Mouse (Mus musculus): ENCODE results near the gene Defb5.
"Not testable (repeated sequence)": the region's sequence is repeated elsewhere in the genome, so short reads cannot be mapped to it uniquely, and the experiment has no call there.

Gene Defb5

GRCm38 (mm10) chr8:19247280-19247679 is at the start of gene Defb5:
Defb5 (plus strand) TSS chr8:19247580.
- no peak for DNase-seq

- DNase-seq = peak; percentile 56
Observed at GRCm38 (mm10) chr8:19225161-19225560, 22.2 kb upstream of the Defb5 start, which contains the start of gene Defb6. Defb6 (plus strand) TSS chr8:19225478.

GRCm38 (mm10) chr8:19238101-19238500 is 9.3 kb upstream of the Defb5 start:
- DNase-seq = no peak

- DNase-seq = no peak
Observed at GRCm38 (mm10) chr8:19239616-19240015, 7.8 kb upstream of the Defb5 start, which contains the start of gene Defb46. Defb46 (plus strand) TSS chr8:19239916.

- DNase-seq = no peak
Observed at GRCm38 (mm10) chr8:19258136-19258535, 10.8 kb downstream of the Defb5 start.

- DNase-seq = no peak
Observed at GRCm38 (mm10) chr8:19259667-19260066, 12.3 kb downstream of the Defb5 start.

GRCm38 (mm10) chr8:19293060-19293459 is 45.7 kb downstream of the Defb5 start, which contains the start of gene Defb3:
Defb3 (plus strand) TSS chr8:19293360.
- not testable (repeated sequence) for DNase-seq

- DNase-seq = not testable (repeated sequence)
Observed at GRCm38 (mm10) chr8:19298361-19298760, 51.0 kb downstream of the Defb5 start.
